Mouse (Mus musculus): ENCODE results near the gene Glcci1.

Glcci1 gene

DNA sequence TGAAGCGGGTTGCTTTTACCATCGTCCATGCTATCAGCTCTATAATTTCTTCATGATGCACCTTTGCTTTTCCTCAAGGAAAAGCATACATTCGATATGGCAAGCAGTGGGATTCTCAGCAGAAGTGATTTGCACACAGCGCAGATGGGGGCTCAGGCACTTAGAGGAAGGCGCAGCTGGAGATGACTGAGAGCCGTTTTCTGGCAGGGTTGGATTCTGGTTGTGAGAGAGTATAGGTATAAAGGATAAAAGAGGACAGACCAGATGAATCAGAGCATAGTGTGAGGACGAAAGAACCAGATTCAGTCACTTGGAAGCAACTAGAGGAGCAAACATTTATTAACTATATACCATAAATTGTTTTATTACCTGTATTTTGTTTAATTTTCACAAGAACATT, 36.4 kb downstream of the Glcci1 start:
- peak; percentile 64; the same call in 1 of the 2 replicates for ATAC-seq (ENCODE audit: low TSS enrichment)

GRCm38 (mm10) chr6:8551155-8551554, 41.8 kb downstream of the Glcci1 start:
- ATAC-seq (ENCODE audit: low TSS enrichment) = peak; percentile 76

- ATAC-seq (ENCODE audit: low TSS enrichment) = no peak
Observed at GRCm38 (mm10) chr6:8556849-8557571, 47.6 kb downstream of the Glcci1 start.

DNA sequence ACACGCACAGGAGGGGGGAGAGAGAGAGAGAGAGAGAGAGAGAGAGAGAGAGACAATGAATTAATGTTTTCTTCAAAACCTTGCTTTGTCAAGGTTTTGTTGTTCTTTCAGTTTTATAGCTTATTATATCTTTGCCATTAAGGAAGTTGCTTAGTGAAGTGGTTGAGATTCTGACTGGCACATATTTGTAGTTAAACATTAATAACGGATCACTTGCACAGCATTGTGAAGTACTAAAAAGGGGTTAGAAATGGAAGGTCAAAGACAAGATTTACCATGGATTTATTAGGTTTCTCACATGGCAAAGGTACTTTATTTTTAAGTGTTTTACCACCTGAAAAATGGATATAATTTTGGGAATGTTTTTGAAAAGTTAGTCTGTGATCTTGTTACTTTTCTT, 51.3 kb downstream of the Glcci1 start:
- ATAC-seq (ENCODE audit: low TSS enrichment) = no peak

GRCm38 (mm10) chr6:8582377-8582776, 73.0 kb downstream of the Glcci1 start:
- no peak for ATAC-seq (ENCODE audit: low TSS enrichment)

DNA sequence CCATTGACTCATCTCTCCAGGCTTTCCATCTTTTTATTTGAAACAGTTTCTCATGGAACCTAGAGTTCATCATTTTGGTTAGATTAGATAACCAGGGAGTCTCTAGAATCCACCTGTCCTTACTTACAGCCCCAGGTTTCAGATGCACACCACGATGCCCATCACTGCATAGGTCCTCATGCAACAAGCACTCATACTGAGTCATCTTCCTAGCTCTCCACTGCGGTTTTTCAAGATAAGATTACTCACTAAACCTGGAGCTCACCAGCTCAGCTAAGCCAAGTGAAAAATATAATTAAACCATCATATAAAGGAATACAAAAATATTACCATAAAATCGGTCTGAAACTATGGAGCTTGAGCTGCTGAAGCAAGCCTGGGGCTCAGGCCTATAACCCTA, 74.5 kb downstream of the Glcci1 start:
- ATAC-seq (ENCODE audit: low TSS enrichment) = peak; percentile 78

- ATAC-seq (ENCODE audit: low TSS enrichment) = no peak
Observed at GRCm38 (mm10) chr6:8591665-8592064, 82.3 kb downstream of the Glcci1 start.

DNA sequence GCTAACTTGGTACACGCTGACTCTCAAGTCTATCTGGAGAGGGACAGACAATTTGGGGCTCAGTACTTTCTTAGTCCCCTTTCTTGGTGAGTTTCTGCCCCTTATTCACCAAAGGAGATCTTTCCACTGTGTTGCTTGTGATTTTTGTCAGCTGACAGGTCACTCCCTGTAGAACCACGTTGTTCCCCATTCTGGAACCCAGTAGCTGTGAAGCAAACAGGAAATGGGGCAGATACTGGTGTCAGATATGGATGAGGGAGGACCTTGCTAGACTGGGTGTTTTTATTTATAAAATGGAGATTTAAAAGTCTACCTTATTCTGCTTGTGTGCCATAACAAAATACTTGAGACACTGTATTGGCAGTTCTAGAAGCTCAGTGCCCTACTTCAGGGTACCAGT, 108.0 kb downstream of the Glcci1 start:
- ATAC-seq (ENCODE audit: low TSS enrichment) = no peak

- peak; percentile 18; the same call in 1 of the 2 replicates for ATAC-seq (ENCODE audit: low TSS enrichment)
Observed at GRCm38 (mm10) chr6:8619582-8620350, 110.4 kb downstream of the Glcci1 start.

DNA sequence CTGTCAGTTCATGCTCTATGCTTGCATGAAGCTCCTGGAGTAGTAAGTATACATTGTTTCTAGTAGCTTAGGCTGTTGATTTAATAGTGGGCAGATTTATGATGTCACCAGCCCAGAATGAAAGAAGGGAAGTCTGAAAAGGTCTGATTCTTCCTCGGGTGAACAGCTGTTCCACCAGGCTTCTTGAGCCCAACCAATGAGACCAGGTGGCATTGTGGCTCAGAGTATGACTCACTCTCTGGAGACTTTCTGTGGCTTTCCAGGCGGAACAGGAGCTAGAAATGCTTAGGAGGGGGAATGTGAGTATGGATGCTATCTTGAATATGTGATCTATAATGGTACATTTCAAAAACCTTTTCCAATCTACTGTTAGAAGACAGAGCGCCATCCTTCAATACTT, 113.6 kb downstream of the Glcci1 start:
- ATAC-seq (ENCODE audit: low TSS enrichment) = peak; percentile 93

DNA sequence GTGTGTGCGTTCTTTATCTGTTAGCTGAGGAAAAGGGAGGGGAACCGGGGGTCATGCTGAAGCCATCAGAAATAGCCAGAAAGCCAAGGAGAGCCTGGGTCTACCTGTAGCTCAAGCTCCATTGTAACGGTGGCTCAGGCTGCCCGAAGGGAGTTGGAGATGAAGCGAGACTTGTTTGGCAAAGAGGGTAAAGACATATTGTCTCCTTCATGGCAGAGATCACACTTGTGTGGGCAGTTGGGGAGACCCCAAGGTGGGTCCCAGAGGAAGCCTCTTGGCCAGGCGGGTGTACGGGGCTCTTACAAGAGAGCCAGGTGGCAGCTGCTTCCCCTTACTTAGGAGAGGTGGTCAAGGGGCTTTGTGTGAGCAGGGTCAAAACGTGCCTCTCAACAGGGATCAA, 118.8 kb downstream of the Glcci1 start:
- ATAC-seq (ENCODE audit: low TSS enrichment) = no peak

DNA sequence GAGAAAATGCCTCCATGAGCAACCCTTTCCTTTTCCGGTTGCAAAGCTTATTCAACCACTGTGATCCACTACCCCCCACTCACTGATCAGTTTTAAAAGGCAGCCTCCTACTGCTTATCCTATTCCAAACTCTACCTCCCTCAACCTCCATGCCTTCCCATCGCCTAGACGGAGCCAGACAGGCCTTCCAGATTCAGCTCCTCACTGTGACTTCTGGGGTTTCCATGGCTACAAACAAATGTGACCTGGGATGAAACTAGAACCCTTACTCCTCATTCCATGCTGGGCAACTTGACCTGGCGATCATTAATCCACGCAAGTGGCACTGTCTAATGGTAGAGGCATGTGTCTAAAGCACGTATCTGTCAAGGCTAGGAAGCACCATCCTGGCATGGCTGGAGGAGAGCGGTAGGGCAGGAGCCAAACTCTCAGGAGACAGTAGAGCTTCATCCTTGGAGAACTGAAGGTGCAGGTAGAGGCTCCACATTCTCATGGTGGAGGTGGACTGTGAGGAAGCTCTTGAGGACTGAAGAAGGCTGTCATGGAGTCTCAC, 119.4 kb downstream of the Glcci1 start:
- ATAC-seq (ENCODE audit: low TSS enrichment) = 0 out of 2 replicates have a peak, but pooled peaks have one; percentile 14

DNA sequence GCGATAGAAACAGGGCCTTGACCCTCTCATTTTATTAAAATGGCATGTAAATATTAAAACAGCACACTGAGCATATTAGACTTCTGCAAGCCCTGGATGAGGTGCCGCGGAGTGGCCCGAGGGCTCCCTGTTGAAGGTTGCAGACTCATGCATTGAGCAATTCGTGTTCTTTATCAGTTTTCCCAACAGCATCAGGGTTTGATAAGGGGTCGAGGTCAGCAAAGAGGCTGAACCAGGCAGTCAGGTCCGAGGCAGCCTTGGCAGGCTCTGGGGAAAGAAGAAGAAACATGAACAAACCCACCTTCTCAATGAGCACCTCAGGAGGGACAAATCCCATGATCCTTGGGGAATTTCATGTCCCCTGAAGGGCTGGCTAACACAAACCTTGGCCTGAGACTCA, 121.1 kb downstream of the Glcci1 start:
- no peak for ATAC-seq (ENCODE audit: low TSS enrichment)

GRCm38 (mm10) chr6:8631362-8631761, 122.0 kb downstream of the Glcci1 start:
- ATAC-seq (ENCODE audit: low TSS enrichment) = no peak

- ATAC-seq (ENCODE audit: low TSS enrichment) = no peak
Observed at GRCm38 (mm10) chr6:8631986-8632632, 122.7 kb downstream of the Glcci1 start.

DNA sequence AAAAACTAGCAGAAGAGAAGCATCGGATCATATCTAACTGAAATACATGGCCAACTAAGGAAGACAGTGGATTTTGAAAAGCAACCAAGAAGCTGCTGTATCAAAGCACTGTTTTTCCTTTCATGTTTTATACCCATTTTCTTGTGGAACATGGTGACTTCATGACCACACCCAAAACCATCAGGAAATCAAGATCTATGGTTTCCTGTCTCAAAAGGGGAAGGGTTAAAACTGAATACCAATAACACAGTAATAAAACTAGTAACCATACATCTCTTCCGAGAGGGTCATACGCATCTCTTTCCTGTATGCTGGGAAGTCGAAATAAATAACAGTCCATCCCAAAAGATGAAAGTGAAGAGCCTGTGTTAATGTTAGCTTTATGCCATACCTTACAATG, 123.3 kb downstream of the Glcci1 start:
- ATAC-seq (ENCODE audit: low TSS enrichment) = no peak

DNA sequence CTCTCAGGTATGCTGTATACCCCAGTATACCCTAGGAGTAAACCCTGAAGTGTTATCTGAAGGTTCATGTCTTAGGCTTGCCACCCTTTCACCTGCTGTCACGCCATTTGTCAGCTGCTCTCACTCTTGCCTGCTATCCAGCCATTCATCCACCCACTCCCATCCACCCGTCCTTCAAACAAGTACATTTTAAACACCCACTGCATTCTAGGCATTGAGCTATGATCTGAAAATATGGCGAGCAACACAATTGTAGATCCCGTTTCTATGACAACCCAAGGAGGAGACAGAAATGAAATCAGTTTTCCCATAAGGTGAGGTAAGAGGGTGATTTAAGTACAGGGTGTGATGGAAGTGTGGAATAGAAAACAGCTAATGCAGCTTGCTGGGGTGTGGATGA, 128.7 kb downstream of the Glcci1 start:
- ATAC-seq (ENCODE audit: low TSS enrichment) = peak; percentile 78

GRCm38 (mm10) chr6:8638899-8639298, 129.5 kb downstream of the Glcci1 start:
- peak; percentile 72 for ATAC-seq (ENCODE audit: low TSS enrichment)

GRCm38 (mm10) chr6:8639526-8639925, 130.1 kb downstream of the Glcci1 start:
- no peak for ATAC-seq (ENCODE audit: low TSS enrichment)

DNA sequence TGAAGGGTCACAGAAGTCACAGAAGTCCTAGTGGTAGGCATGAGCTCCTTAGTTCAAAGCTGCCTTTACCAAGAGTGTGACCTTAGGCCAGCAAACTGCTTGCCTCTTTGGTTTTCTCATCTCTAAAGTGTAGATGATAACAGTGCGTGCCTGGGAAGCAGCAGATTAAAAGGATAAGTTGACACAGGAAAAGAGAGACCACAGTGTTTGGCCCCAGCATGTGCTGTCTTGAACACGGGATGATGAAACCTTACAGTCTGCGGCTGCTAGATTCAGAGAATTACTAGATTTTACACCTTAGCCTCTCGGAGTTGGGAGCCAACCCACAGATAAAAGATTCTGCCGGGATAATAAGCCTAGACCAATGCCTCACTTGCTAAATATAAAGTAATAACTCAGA, 131.5 kb downstream of the Glcci1 start:
- ATAC-seq (ENCODE audit: low TSS enrichment) = no peak

GRCm38 (mm10) chr6:8644703-8645102, 135.3 kb downstream of the Glcci1 start:
- ATAC-seq (ENCODE audit: low TSS enrichment) = peak; percentile 77

DNA sequence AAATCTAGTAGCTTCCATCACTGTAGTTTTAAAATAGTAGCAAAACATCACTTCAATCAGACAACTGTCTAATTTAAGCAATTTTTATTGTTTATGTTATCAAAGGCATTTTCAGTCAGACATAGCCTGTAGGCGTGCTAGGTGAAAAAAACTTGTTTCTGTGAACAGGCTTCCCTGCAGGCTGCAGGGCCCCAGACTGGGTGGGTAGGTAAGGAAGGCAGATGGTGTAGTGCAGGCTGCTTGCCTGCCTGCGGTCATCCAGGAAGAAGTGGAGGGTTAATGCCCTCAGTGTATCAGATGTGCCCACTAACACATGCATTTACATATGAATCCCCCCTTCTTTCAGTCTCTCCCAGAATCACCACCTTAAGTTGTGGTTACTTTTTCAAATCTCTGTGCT, 136.3 kb downstream of the Glcci1 start:
- ATAC-seq (ENCODE audit: low TSS enrichment) = peak; percentile 62

All from frontal cortex, adult (tissue).